Mouse (Mus musculus) thymus, postnatal 36 days (tissue): Measurements from ENCODE around the gene Plekhg4.
A peak's percentile ranks its signal among the peaks of the same experiment; 100 is the strongest.

Experiments used
- DNase-seq, 2 experiments: peaks; one replicate each; pipeline ENCODE4 v3.0.0; 2022; ENCODE audit warnings: mixed read lengths in 2 of 2

The Plekhg4 gene

DNA sequence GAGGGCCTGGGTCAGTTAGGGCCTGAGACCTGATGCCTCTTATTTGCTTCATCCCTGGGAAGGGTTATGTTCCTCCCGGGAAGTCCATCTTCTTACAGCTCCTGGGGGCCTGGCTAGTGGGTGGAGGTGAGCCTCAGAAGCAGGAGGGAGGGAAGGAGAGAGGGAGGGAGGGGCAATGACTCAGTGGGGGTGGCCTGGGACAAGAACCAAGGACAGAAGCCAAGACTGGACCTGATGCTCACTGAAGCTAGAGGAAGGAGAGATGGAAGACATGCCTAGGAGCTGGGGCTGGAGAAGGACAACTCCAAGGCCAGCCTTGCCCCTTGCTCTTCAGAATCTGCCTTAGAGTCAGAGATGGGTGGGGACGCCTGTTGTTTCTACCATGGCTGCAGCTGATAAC, at the start of gene Plekhg4:
Plekhg4 (plus strand) TSS at position 243 of the 400 bp plus-strand sequence.
- no peak for DNase-seq

DNA sequence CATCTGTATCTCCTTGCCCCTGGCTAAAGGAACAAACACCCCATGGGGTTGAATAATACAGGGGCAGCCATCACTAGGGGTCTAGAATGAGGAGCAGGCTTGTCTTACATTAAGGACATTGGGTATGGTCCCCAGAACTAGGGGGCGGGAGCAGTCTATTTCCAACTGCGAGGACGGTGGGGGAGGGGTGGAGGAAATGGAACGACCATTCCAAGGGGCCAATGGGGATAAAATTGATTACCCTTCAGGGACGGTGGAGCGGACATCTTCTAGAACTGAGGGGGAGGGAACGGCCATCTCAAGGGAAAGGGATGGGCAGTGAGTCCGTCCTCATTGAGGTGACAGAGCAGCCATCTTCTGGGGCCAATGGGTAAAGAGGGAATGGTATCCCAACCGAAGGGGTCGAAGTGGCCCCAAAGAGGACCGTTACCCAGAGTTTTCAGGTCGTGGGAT, 47.4 kb upstream of the Plekhg4 start:
- DNase-seq: no peak

GRCm38 (mm10) chr8:105326141-105326672, 46.9 kb upstream of the Plekhg4 start, which contains the start of the genes Lrrc29 and Tmem208:
Gene Lrrc29, minus strand, starts transcription at chr8:105326278.
Gene Tmem208, plus strand, starts transcription at chr8:105326354.
- DNase-seq: peak; percentile 98

- DNase-seq: no peak
Observed at GRCm38 (mm10) chr8:105326968-105327367, 46.1 kb upstream of the Plekhg4 start.

GRCm38 (mm10) chr8:105330325-105330724, 42.7 kb upstream of the Plekhg4 start:
- no peak for DNase-seq

- DNase-seq: no peak
Observed at GRCm38 (mm10) chr8:105331469-105331868, 41.6 kb upstream of the Plekhg4 start.

GRCm38 (mm10) chr8:105331931-105332330, 41.1 kb upstream of the Plekhg4 start:
- DNase-seq: no peak

- DNase-seq: no peak
Observed at GRCm38 (mm10) chr8:105332523-105332922, 40.6 kb upstream of the Plekhg4 start.

- no peak for DNase-seq
Observed at GRCm38 (mm10) chr8:105336373-105337130, 36.5 kb upstream of the Plekhg4 start.

DNA sequence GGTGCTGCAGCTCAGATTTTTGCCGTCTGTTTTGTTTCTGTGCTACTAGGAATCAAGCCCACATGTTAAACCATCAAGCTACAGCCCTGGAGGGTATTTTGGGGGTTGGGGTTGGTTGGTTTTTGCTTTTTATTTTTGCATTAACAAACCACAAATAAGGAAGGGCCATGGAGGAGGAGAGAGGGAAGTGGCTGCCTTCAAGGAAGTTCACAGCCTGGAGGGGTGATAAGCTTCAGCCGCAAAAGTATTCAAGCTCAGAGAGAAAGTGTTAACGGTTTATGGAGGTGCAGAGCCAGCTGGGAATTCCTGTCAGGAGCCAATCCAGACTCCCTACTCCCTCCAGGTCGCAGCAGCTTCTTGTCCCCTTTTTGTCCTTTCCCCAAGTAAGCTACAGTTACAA, 34.1 kb upstream of the Plekhg4 start:
- DNase-seq: no peak

DNA sequence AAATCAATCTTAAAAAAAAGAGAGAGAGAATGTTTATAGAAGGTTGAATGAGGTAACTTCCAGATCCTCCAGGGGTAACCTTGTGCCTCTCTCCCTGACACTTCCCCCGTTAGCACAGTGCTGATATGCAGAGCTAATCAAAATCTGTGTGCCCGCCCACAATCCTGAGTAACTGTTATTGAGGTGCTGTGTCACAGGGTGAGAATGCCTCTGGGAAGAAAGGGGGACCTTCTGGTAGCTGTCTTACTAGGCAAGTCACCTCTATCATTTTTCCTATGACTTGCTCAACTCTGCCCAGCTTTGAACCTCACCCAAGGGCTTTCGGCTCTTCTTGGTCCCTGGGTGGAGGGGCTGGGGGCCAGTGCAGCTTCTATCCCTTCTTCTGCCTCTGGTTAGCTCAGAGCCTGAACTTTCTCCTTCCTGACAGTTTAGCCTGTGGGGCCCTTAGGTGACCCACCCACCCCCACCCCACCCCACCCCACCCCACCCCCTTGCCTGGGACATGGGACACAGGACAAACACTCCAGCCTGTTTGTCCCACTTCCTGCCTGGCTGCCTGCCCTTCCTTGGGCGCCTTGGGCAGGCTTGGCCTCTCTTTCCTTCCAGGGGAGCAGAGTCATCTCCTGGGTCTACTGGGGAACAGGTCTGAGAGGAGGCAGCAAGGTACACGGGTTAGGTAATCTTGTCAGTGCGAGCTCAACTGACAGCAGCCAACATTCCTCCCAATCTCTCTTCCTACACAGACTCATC, 33.0 kb upstream of the Plekhg4 start:
- DNase-seq: no peak

- no peak for DNase-seq
Observed at GRCm38 (mm10) chr8:105341399-105341798, 31.7 kb upstream of the Plekhg4 start.

- no peak for DNase-seq
Observed at GRCm38 (mm10) chr8:105342768-105343167, 30.3 kb upstream of the Plekhg4 start.

- DNase-seq: no peak
Observed at GRCm38 (mm10) chr8:105343791-105344574, 29.1 kb upstream of the Plekhg4 start.

GRCm38 (mm10) chr8:105345061-105345975, 27.8 kb upstream of the Plekhg4 start:
- DNase-seq: no peak

DNA sequence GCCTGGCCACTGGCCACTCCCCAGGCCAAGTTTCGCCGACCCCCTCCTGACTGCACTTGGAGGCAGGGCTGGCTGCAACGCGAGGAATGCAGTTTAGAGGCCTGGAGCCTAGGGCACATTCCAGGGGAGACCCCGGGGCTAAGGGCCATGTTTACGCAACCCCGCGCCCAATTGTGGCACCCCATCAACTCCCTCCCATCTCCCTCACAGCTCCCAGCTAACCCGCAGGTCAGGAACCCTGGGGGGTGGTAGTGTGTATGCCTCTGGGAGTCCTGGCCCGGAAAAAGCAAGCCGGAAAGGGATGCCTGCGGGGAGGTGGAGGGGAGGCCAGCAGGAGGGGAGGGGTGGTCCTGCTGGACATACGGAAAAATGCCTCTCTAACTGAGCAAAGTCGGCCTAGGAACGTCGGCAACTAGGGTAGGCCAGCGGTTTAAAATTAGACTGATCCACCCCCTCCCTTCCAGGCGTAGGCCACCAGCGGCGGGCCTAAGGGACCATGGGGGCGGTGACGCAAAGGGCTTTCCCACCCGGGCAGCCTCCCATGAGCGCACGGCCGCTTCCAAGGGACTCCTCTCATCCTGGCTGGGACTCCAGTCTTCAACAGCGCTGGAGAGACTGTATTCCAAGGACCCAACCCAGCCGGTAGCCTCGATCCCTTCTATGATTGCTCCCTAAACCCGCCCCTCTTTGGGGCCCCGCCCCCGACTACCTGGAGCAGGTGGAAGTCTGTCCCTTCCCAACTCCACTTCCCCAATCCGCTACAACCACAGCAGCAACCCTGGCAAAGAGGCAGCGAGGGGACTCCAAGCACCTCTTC, 26.3 kb upstream of the Plekhg4 start:
- peak in 1 of 2 experiments; percentile 59 for DNase-seq

GRCm38 (mm10) chr8:105347428-105348221, 25.4 kb upstream of the Plekhg4 start, which contains the start of gene Fhod1:
Gene Fhod1, minus strand, starts transcription at chr8:105347953.
- DNase-seq: peak; percentile 89

GRCm38 (mm10) chr8:105348450-105349095, 24.5 kb upstream of the Plekhg4 start, which contains the start of gene Slc9a5:
Gene Slc9a5, plus strand, starts transcription at chr8:105348843.
- DNase-seq: peak; percentile 67 to 78
